Mouse (Mus musculus) right cerebral cortex, postnatal 4 days (tissue): ENCODE measurements around the gene St6galnac6.

Experiments used
- DNase-seq: peaks from one replicate; pipeline ENCODE4 v3.0.0-alpha.2; 2022

Gene St6galnac6

DNA sequence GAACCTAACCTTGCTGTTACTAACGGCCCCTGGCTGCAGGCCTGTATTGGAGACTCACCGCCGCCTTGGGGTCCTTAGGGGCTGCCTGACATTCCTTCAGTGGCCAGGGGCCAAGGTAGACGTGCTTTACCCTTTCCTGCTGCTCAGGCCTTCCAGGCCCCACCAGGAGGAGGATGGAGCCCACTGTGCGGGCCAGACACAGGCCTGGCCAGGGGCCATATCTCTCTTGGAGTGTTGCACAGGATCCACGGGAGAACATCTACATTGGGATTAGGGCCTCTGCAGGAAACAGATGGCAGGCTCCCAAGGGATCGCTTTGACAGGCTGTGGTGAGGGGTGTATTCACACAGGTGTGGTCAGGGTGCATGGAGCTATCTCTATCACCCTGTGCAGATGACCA, 43.3 kb downstream of the St6galnac6 start:
- no peak for DNase-seq

DNA sequence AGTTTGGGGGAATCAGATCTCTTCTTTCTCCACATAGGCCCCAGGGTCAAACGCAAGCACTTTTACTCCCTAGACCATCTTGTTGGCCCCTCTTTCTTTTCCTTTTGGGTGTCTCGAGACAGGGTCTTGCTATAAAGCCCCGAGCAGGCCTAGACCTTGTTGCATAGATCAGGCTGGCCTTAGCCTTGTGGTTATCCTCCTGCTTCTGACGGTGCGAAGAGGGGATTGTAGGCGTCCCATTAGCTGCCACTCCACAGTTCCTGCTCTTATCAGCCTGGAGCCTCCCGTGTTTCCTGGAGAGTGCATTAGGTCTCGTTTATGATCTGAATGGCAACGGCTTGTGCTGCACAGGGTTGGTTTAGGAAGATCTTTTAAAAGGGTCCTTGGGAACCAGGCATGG, 44.6 kb downstream of the St6galnac6 start:
- DNase-seq = no peak

DNA sequence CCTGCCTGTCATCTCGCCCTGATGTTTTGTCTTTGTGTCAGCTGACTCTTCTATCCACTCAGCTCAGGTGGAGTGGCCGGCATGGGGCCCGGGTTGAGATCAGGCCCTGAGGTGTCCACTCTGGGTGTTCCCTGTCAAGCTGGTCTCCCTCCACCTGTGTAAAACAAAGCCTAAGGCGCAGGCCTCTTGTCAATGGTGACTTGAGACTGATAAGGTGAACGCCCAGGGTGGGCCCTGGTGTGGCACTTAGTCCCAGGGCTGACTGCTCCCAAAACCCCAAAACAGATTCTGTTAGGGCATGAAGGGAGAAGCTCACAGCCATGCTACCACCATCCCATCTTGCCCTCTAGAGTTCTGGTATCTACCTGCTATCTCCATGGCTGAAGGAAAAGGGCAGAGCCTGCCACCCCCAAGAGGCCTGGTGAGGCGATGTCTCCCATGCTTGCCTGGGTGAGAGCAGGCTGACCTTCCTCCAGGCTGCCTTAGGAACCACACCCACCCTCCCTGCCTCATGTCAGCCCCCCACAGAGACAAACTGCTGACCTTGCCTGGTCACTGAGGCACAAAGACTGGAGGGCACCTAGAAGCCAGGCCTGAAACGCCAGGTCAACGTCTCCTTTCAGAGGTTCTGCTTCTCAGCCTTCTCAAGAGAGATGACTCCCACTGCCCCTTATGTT, 45.4 kb downstream of the St6galnac6 start:
- DNase-seq = no peak

DNA sequence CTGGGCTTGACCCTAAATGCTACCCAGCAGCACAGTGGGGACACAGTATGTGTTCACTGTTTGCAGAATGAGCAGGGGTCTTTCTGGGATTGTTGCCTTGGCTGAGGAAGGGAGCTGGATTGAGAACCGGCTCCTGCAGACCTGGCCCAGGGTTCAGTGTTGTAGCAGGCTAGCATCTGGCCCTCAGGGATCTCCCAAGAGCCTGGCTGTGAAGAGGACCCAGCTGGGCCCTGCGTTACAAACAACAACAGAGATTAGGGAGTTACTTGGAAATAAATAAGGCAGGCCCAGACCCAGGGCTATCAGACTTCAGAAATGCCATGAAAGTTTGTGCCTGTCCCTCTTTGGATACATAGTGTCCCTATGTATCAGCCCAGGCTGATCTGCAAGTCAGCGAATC, 46.1 kb downstream of the St6galnac6 start:
- DNase-seq = no peak

DNA sequence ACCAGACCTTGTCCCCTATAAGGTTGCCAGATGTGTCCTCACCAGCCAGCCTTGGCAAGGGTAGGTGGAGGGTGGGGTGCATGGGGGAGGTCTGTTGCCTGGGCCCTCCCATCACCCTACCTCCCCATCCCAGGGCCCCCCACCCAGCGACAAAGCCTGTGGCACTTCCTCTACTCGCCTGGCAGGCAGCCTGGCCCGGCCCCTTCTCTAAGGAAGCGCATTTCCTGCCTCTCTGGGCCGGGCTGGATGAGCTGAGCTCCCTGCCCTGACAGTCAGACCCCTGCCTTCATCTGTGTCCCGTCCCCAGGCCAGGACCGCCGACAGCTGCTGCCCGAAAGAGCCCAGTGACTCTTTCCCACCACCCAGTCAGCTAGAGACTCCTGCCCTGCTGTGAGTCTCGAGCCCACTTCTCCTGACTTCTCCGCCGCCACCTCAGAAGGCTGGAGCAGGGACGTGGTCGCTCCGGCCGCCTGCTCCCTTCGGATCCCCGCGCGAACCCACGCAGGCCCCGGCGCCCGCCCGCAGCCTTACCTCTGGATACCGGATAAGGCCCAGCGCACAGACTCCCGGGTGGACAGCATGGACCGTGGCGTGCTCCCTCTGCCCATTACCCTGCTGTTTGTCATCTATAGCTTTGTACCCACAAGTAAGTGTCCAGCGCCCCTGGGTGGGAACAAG, 47.0 kb downstream of the St6galnac6 start, which contains the start of gene Eng:
Gene Eng (plus strand): TSS at position 217 of the 678 bp plus-strand sequence.
- DNase-seq = no peak

DNA sequence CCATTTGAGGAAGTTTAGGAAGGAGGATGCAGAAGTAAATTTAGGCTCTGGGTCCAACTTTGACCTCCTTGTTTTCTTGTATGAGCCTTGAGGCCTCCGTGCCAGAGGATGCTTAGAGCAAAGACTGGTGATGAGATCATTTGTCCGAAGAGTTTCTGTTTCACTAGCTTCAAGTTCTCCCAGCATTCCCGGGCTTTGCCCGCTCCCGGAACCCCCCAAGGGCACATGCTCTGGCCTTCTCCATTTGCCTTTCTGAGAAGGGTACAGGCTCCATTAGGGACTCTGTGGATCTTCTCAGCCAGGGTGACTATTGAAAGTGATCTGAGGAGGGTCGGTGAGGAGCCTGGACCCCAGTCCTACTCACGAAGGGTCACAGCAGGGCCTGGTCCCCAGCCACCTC, 47.9 kb downstream of the St6galnac6 start:
- DNase-seq = no peak

DNA sequence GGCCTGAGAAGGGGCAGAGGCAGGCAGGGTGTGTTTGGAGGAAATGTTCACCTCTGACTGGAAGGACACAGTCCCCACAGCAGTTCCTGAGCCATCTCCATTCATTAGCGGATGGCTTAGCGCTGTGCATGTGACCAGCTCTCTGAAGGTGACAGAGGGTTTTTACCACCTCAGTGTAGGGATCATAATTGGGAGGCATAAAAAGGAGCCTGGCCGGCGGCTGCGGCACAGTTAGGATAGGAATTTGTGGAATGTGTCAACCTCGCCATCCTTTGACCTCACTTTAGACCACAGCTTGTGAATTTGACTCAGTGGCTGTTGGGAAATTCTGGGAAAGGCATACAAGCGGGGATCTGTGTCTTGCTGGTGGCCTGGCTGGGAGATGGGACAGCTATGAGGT, 54.3 kb downstream of the St6galnac6 start:
- no peak for DNase-seq

DNA sequence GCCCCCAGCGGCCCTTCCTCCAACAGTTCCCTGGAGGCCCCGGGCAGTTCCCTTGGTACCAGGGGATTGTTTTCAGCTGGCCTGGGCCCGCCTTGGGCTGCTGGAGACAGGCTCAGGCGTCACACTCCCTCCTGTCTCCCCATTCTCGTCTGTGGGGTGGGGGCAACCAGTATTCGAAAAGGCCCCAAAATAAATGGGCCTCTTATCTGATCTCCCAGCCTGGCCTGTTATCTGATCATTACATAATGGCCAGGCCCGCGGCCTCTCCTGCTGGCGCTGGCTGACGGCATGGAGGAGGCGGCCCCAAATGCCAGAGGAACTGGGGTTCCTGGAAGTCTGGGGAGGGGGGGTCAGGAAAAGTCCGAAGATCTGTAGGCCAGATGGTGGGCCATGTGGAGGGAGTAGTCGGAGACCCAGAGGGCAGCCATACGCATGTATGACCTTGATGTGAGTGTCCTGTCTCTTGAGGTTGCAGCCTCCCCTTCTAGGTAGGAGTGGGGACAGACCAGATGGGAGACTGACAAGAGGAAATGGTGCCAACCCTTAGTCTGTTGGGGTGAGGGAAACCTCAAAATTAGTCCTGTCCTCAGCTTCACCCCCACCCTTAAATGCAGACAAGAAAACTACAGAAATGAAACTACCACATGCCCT, 55.4 kb downstream of the St6galnac6 start:
- DNase-seq = no peak

DNA sequence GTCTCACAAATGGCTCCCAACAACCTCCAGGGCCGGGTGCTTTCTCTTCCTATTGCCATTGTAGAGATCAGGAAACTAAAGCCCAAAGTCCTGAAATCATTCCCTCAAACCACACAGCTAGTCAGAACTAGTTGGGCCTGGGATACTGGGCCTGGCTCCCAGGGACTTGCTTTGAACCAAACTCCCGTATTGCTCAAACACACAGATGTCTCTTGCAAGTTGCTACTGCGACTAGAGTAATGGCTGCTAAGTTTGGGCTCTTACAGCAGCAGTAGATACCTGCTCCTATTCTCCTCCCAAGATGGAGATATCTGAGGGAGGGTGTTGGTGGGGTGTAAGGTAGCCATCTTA, 55.9 kb downstream of the St6galnac6 start:
- DNase-seq = no peak

DNA sequence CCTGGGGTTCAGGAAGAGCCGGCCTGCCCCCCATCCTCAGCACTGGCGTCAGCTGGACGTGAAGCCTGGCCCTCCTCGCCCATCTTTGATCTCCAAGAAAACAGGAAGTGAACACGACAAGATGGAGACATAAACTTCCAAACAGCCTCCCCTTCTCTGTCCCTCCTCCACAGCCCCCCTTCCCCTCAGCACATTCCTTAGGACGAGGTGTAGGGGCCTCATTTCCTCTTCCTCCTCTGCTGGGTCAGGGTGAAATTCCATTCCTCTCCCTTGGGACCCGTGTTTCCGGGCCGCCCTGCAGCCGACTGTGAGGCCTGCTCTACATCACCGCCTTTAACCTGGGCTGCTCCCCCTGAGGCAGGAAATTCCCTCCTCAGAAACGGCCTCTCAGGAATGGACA, 56.3 kb downstream of the St6galnac6 start:
- DNase-seq = no peak

DNA sequence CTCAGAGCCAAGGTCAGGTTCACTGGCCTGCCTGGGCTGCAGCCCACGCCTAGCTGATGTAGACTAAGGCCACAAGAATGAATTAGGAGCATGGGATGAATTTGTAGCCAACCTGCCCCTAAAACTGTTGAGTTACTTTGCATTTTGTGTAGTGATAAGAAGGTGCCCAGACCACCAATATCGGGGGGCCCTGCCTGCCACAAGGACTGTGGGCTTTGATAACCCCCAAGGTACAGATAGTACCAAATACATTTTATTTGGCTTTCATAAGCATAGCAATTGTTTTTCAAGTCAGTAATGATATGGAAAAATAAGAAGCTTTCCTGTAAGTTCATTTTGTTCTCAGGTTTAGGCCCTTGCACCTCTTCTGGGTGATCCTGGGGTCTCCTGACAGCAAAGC, 59.4 kb downstream of the St6galnac6 start:
- no peak for DNase-seq

DNA sequence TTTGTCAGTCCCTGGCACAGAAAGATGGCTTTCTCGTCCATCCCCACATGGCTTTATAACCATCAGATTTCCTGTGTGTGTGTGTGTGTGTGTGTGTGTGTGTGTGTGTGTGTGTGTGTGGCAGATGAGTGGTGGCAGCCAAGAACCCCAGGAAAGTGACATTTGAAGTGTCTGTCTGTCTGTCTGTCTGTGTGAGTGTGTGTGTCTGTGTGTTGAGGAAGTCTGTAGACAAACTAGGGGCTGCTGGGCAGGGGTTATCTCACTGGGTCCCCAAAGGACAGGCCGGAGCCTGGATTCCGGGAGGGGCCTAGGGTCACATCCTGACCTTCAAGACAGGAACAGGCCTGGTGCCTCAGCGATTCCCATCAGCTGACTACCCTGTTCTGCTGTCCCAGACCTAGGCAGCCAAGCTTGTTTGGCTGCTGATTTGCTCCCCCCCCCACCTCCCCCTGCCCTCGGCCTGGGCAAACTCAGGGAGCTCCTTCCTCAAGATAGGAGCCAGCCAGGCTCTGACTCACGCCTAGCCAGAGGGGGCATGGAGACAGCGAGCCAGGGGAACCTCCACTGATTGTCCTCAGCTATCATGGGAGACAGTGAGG, 62.1 kb downstream of the St6galnac6 start:
- DNase-seq = no peak

DNA sequence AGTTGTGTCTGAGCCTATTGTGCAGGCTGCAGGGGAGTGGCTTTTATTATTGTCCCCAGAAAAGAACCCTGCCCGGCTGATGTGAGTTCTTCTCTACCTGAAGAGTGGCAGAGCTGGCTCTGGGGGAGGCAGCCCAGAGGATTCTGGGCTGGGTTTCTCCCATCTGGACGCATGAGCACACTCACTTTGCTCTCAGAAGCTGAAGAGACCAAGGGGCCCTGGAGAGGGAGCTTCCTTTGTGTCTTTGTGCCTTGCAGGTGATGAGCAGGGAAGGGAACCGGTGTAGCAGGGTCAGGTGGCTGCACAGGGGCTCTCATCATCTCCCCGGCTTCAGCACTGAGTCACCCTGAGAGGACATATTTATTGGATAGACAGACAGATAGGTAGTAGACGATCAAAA, 62.8 kb downstream of the St6galnac6 start:
- no peak for DNase-seq

DNA sequence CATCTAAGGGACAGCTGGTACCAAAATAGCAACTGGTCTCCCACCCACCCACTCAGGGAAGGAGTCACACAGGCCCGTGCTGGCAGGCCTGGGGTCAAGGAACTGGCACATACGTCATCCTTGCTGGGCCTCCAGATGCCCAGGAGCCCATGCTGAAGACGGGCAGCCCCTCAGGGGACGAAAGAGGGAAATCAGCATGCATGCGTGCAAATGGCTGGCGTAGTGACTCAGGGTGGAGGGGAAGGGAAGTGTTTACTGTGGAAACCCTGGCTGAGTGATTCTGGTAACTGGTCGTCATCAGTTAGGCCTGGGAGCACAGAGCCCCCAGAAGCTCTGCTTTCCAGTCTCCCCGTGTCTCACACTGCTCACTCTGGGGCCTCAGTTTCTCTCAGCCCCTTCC, 65.8 kb downstream of the St6galnac6 start:
- no peak for DNase-seq

DNA sequence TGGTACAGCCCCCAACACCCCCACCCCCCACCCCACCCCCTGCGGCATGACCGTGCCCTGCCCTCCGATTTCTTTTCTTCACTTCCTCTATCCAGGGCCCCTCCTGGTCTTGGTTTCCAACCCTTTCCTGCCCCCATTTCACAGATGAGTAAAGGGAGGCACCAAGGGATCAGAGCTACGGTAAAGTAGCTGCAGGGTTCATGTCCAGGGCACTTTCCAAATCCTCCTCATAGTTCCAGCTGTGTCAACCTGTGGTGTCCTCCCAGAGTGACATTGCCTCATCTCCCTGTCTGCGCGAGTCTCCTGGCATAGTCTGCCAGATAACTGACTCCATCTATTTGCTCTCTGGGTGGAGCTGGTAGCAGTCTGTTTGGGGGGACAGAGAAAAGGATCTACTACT, 66.3 kb downstream of the St6galnac6 start:
- no peak for DNase-seq

DNA sequence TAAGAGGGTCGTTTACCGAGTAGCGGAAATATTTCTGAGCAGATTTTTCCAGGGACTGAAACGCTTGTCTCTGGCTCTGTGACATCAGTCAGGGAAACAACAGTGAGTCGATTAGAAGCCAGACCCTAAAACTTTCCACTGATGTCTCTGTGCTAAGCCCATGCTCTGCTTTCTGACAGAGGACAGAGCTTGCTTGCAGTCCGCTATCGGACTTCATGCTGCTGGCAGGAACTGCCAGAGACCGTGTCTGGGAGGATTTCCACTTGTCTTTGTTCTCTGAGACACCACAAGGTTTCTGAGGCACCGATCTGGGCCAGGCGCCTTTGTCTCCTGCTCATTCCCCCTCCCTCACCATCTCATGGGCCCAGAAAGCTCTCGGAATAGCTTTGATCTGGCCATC, 68.3 kb downstream of the St6galnac6 start:
- no peak for DNase-seq

DNA sequence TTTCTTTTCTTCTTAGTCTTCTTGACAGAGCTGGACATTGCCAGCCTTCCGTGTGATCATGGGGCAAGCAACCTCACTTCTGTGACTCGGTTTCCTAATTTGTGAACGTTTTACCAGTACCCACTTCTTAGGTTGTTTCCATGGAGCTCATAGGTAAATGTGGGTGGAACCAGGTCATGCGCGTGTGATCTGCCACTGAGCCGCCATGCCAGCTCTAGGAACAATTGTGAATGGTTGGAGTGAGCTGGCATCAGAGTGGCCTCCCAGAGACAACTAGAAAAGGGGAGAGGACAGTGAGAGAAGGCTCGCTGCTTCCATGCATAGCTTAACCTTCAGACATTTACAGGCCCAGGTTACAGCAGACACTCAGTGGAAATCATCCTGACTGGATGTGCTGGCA, 68.7 kb downstream of the St6galnac6 start:
- DNase-seq = no peak

DNA sequence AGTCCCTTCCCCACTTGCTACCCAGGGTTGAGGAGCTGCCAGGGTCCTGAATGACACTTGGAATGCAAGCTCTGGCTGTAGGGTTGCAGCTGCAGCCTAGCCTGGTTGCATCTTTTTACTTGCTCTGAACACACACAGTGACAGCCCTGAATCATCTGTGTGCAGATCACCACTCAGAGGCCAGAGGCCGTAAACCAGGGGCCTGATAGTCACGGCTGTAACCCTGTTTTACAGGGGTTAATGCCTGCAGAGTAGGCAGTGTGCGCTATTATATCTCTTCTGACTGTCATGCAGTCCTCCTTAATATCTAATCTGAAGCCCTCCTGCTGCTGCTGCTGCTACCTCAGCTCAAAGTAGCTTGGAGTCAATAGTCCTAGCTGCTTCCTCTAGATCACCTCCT, 70.4 kb downstream of the St6galnac6 start:
- DNase-seq = no peak
